Mouse (Mus musculus) E14TG2a.4 (cell line): ENCODE data around the gene Apopt1.
"Not testable (repeated sequence)": the region's sequence is repeated elsewhere in the genome, so short reads cannot be mapped to it uniquely, and the experiment has no call there.

Source experiments
- H3K27me3 ChIP-seq: 2 replicates; pipeline ENCODE4 v1.6.1; 2014; ENCODE audit warnings: low read length, control low read depth; ENCODE audit not compliant: insufficient read depth
- H3K36me3 ChIP-seq: 2 replicates; pipeline ENCODE4 v1.6.1; 2014; ENCODE audit warnings: low read length, control low read depth; ENCODE audit not compliant: insufficient read depth
- H3K4me1 ChIP-seq: replicated peaks from 2 replicates; pipeline ENCODE4 v1.6.1; 2014; ENCODE audit warnings: low read depth, low read length, control low read depth
- H3K4me3 ChIP-seq: replicated peaks from 2 replicates; pipeline ENCODE4 v1.5.1; 2014; ENCODE audit warnings: mild to moderate bottlenecking, low read length
- H3K9me3 ChIP-seq: 2 replicates; pipeline ENCODE4 v1.6.1; 2014; ENCODE audit warnings: low read length, control low read depth
- CTCF ChIP-seq: conservative IDR thresholded peaks from 2 replicates; pipeline ENCODE4 v1.5.1; 2014; ENCODE audit warnings: low read length
- NANOG ChIP-seq: IDR thresholded peaks from 2 replicates; pipeline ENCODE4 v1.6.1; 2014; ENCODE audit warnings: borderline replicate concordance, low read length, mixed read lengths
- POU5F1 ChIP-seq: IDR thresholded peaks from 2 replicates; pipeline ENCODE4 v1.6.1; 2014; ENCODE audit warnings: low read length, borderline replicate concordance

The Apopt1 gene

GRCm38 (mm10) chr12:111708181-111708580 lies 4.9 kb upstream of the Apopt1 start:
- Histone ChIP-seq H3K4me3 (no peak overlapping the region), H3K9me3 (no peaks in the 10 kb centered on the region), H3K27me3 (peaks cover 12% of the 10 kb centered on the region), H3K4me1 (peaks cover 72% of the 10 kb centered on the region), H3K36me3 (peaks cover 29% of the 10 kb centered on the region)
- no peak for TF ChIP-seq CTCF

GRCm38 (mm10) chr12:111710091-111710490 lies 3.0 kb upstream of the Apopt1 start:
- Histone ChIP-seq H3K4me1 (peaks cover 77% of the 10 kb centered on the region), H3K9me3 (no peaks in the 10 kb centered on the region), H3K36me3 (peaks cover 36% of the 10 kb centered on the region), H3K27me3 (peaks cover 8% of the 10 kb centered on the region), H3K4me3 (no peak overlapping the region)
- TF ChIP-seq POU5F1 (no peak), CTCF (no peak), NANOG (no peak)

GRCm38 (mm10) chr12:111712476-111712875 lies 585 bp upstream of the Apopt1 start:
- peaks cover 8% of the 10 kb centered on the region for H3K27me3 ChIP-seq
- H3K4me1 ChIP-seq: peaks cover 75% of the 10 kb centered on the region
- peaks cover 43% of the 10 kb centered on the region for H3K36me3 ChIP-seq
- no peaks in the 10 kb centered on the region for H3K9me3 ChIP-seq
- TF ChIP-seq POU5F1: no peak
- peak overlapping the region; percentile 97 for H3K4me3 ChIP-seq

GRCm38 (mm10) chr12:111713880-111714279 lies 819 bp downstream of the Apopt1 start:
- Histone ChIP-seq H3K4me1 (peaks cover 80% of the 10 kb centered on the region), H3K4me3 (peak overlapping the region; percentile 97), H3K36me3 (peaks cover 39% of the 10 kb centered on the region)
- H3K9me3 ChIP-seq, H3K27me3 ChIP-seq: not testable (repeated sequence)

GRCm38 (mm10) chr12:111716505-111716904 lies 3.4 kb downstream of the Apopt1 start:
- H3K4me3 ChIP-seq: no peak overlapping the region
- no peak for TF ChIP-seq POU5F1
- no peak for TF ChIP-seq CTCF
- no peak for TF ChIP-seq NANOG
- H3K36me3 ChIP-seq: peaks cover 19% of the 10 kb centered on the region
- H3K27me3 ChIP-seq: peaks cover 6% of the 10 kb centered on the region
- no peaks in the 10 kb centered on the region for H3K9me3 ChIP-seq
- peaks cover 68% of the 10 kb centered on the region for H3K4me1 ChIP-seq

- Histone ChIP-seq H3K27me3 (no peaks in the 10 kb centered on the region), H3K4me3 (no peak overlapping the region), H3K4me1 (peaks cover 59% of the 10 kb centered on the region), H3K9me3 (no peaks in the 10 kb centered on the region), H3K36me3 (peaks cover 22% of the 10 kb centered on the region)
- no peak for TF ChIP-seq POU5F1
- TF ChIP-seq NANOG: no peak
- TF ChIP-seq CTCF: no peak
Observed at GRCm38 (mm10) chr12:111718656-111719055, 5.6 kb downstream of the Apopt1 start.

- no peak for TF ChIP-seq CTCF
- no peak for TF ChIP-seq NANOG
- no peak for TF ChIP-seq POU5F1
- H3K9me3 ChIP-seq: no peaks in the 10 kb centered on the region
- H3K36me3 ChIP-seq: peaks cover 28% of the 10 kb centered on the region
- H3K4me1 ChIP-seq: peaks cover 56% of the 10 kb centered on the region
- H3K4me3 ChIP-seq: no peak overlapping the region; the same call in 1 of the 2 replicates
- H3K27me3 ChIP-seq: no peaks in the 10 kb centered on the region
Observed at GRCm38 (mm10) chr12:111720222-111720621, 7.2 kb downstream of the Apopt1 start.

GRCm38 (mm10) chr12:111722654-111723053 lies 9.6 kb downstream of the Apopt1 start:
- TF ChIP-seq CTCF (peak; percentile 78), POU5F1 (no peak)
- H3K9me3 ChIP-seq: no peaks in the 10 kb centered on the region
- H3K4me1 ChIP-seq: peaks cover 63% of the 10 kb centered on the region
- no peak overlapping the region for H3K4me3 ChIP-seq
- H3K27me3 ChIP-seq: no peaks in the 10 kb centered on the region
- H3K36me3 ChIP-seq: peaks cover 42% of the 10 kb centered on the region

GRCm38 (mm10) chr12:111724638-111725337 lies 11.7 kb downstream of the Apopt1 start:
- TF ChIP-seq POU5F1: no peak
- TF ChIP-seq NANOG: no peak
- TF ChIP-seq CTCF: no peak
- H3K4me3 ChIP-seq: no peak overlapping the region
- H3K27me3 ChIP-seq: no peaks in the 10 kb centered on the region
- no peaks in the 10 kb centered on the region for H3K9me3 ChIP-seq
- H3K36me3 ChIP-seq: peaks cover 55% of the 10 kb centered on the region
- peaks cover 59% of the 10 kb centered on the region for H3K4me1 ChIP-seq
